Mouse (Mus musculus): ENCODE measurements around the gene Pdxdc1.
A peak's percentile ranks its signal among the peaks of the same experiment; 100 is the strongest.

The Pdxdc1 gene

DNA sequence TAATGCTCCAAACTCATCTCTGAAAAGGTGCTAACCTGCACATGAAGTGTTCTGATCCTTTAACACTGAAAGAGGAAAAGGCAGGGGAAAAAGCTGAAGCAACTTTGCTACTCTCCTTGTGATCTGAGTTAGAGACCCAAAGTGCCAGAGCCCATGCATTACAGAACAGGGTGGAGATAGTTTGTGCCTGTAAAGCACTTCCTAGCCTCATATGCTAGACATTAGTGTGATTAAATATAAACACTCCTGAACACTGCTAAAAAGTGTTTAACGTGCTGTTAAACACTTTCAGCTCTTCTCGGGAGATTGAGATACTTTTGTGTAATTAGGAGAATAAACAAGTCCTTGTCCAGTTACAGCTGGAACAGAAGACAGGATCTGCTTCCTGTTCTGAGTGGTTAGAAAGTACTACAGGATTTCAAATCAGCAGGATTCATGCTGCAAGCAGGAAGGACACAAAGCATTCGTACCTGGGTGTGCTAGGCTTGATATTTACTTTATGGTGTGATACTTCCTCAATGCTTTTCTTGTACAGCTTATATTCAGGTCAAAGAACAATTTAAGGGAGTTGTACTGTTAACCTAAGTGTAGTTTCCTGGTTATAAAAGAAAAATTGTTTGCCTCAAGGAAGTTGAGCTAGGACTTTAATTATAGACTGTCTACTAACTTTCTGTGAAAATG is 19.7 kb downstream of the Pdxdc1 start:
- DNase-seq = no peak

GRCm38 (mm10) chr16:13875483-13875882 is 27.4 kb downstream of the Pdxdc1 start:
- DNase-seq = no peak

DNA sequence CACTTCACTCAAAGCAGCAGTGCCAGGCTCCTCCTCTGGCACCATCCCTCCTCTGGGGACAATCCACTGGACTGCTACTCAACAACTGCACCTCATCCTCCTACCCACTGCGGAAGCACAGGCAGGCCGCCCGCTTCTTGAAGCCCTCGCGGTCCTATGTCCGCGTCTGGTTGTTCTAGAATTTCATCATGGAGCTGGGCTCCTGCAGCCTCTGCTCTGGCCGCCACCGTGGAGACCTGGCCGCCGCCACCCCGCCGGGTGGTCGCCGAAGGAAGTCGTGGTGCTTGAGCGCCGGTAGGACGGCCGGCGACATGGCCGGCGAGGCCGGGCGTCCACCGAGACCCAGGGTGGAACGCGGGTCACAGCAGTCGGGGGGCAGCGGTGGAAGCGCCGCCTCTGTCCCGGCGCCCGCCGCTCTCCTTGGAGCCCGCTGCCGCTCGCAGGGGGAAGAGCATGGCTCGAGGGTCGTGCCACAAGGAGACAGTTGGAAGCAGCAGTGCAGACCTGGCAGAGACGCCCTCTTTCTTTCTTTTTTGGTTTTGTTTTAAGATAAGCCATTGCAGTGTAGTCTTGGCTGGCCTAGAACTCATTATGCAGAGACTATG is 34.9 kb downstream of the Pdxdc1 start:
- DNase-seq = peak; percentile 15 to 22

DNA sequence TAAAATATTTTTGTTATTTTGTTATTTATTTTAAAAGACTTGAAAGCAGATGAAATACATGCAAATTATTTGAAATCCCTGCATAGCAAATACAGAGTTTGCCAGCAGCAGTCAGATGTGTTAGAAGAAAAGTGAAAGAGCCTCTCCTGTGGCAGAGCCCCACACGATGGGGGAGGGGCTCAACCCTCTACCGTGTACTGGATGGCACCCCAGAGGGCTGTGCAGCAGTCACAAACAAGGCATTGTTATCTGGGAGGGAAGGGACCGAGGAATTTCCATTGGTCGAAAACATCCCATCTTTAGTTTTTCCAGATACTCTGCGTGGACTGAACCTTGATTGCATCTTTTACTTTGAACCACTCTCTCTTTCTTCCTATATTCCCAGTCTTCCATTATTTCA is 35.5 kb downstream of the Pdxdc1 start:
- peak; percentile 11 to 26 for DNase-seq

DNA sequence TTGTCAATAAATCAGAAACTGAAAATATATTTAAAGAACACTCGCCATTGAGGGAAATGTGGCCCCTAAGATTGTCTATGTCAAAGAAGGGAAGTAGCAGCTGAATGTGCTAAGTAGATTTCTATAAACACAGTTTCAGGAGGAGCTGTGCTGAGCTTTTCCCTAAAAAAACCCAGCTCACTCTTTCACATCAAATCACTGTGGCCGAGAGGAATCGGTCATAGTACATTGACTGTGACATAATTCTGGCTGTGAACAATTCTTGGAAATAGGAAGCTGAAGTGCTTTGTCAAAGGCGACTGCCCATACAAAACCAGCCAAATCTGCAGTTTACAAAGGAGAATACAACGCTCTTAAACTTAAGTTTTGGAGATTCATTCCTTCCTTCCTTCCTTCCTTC is 36.3 kb downstream of the Pdxdc1 start:
- DNase-seq = no peak

DNA sequence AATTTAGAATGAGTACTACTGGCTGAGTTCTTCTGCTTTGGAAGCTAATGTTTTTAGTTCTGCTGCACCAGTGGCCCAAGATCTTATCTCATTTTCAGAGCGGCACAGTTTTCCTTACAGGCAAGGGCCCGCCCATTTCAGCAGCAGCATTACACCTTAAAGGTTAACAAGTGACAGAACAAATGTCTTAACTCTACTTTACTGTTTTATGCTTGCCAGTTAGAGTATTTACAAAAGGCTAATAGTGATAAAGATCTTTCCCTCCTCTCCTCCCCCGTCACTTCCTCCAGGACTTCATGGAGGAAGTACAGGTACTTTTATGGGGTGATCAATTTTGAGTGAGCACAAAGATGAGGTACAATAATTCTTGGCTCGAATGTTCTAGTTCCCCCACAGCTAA is 36.9 kb downstream of the Pdxdc1 start:
- no peak for DNase-seq

DNA sequence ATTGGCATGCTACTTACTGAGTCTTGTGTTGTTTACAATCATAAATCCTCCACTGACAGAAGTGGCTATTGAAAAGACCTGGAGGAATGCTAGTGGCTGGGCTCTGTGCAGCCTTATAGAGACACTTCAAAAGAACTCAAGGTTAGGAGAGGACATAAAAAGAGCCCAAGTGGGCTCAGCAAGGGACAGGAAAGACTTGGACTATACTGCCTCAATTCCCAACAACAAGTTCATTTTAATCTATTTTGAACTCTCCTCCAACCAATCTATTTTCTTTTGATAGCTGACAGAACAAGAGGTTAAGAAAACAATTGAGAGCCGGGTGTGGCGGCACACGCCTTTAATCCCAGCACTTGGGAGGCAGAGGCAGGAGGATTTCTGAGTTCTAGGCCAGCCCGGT is 49.0 kb downstream of the Pdxdc1 start:
- no peak for DNase-seq

DNA sequence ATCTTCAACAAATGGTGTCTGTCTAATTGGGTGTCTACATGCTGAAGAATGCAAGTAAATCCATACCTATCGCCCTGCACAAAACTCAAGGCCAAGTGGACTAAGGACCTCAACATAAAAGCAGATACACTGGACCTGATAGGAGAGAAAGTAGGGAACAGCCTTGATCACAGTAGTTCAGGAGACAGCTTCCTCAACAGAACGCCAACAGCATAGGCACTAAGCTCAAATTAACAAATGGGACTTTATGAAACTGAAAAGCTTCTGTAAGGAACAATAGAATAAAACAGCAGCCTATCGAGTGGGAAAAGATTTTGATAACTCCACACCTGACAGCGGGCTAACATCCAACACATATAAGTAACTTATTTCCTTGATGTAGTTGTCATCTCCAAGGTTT is 51.5 kb downstream of the Pdxdc1 start:
- DNase-seq = no peak

DNA sequence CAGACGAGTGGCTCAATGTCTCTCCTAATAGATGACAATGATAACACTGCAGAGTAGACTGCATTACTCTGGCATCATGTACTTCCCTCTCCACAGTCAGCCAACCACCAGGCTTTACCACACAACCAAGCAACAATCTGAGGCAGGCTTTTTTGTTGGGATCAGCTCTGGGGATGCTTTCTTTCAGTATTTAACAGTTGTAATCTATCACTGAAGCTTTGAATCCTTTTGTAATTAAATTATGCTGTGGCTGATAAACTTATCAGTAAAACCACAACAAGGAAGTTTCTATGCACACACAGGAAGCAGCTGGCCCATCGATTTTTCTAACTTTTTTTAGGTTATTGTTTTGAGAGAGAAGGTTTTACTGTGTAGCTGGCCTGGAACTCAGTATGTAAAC is 54.6 kb downstream of the Pdxdc1 start:
- no peak for DNase-seq

- no peak for DNase-seq
Measured at GRCm38 (mm10) chr16:13846675-13847074, 56.3 kb downstream of the Pdxdc1 start.

GRCm38 (mm10) chr16:13845031-13845430 is 57.9 kb downstream of the Pdxdc1 start:
- DNase-seq = no peak

- DNase-seq = no peak
Measured at GRCm38 (mm10) chr16:13840956-13841355, 62.0 kb downstream of the Pdxdc1 start.

GRCm38 (mm10) chr16:13840056-13840455 is 62.9 kb downstream of the Pdxdc1 start:
- DNase-seq = no peak

DNA sequence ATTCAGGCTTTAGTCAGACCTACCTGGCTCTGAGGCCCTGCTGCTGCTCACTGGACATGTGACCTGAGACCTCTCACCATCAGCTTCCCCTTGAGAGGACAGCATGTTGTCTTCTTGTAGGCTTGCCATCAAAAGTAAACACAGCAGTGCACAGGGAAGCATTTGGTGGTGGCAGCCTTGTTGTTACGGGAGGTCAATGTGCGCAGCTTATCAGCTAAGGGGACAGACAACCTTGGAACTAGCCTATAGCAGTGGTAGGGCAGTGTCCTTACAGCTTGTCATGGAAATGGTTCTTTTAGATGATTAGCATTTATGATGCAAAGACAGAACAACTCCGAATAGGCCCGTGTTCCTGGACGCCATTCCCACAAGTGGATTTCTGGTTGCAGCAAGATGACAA is 68.5 kb downstream of the Pdxdc1 start:
- no peak for DNase-seq

GRCm38 (mm10) chr16:13831606-13832005 is 71.3 kb downstream of the Pdxdc1 start:
- no peak for DNase-seq

DNA sequence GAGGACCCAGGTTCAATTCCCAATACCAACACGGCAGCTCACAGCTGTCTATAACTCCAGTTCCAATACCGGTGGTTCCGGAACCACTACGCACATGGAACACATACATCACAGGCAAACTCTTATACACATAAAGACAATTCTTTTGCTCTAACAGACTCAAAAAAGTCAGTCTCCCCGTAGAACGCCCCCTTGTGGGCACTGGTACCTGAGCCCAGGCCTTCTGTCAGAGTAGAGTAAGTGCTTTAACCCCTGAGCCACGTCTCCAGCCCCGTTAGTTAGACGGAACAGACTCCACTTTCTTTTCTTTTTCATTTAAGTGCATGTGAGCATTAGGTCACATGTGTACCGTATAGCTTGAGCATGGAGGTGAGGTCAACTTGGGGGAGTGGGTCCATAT is 72.5 kb downstream of the Pdxdc1 start:
- no peak for DNase-seq

DNA sequence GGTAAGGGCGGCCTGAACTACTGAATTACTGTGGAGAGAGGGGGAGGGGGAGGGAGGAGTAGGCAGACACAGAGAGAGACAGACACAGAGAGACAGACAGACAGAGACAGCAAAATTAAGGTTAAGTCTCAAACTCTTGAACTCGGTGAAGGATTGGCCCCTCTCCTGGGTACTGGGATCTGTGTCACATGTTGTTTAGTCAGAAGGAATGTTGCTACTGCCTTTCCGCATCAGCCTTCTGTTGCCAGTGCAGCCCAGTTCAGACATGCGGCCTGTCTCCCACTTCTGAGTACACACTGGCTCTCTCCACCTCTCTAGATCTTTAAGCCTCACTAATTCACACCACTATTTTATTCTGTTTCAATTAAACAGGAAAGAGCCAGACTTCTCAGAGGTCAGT is 76.4 kb downstream of the Pdxdc1 start:
- DNase-seq = no peak

DNA sequence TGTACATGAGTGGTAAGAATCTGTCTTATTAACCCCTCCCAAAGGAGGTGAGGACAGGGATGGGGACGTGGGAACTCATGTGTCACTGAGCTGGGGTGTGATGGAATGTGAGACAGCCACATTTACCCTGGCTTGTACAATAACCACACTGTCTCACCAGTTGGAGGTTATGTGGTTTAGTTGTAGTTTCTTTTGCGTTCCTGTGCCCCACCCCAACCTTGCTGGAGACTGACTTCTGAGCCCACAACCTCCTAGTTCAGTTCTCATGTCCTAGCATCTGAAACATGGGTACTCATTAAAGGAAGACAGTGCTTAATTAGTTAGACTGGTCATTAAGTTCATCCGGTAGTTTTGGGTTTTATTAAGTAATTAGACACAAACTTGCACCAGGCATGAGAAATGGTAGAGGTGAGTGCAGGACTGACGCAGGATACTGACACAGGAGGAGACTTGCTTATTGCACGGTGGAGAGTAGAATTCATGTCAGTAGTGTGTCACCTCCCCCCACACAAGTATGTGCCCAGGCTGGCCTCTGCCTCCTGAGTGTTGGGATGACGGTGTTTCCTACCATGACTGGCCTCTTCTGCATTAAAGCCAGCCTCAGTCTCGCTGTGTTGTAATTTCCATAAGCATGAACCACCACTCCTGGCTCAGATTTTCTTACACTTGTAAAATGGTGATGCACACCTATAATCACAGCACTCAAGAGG is 77.0 kb downstream of the Pdxdc1 start:
- DNase-seq = no peak

DNA sequence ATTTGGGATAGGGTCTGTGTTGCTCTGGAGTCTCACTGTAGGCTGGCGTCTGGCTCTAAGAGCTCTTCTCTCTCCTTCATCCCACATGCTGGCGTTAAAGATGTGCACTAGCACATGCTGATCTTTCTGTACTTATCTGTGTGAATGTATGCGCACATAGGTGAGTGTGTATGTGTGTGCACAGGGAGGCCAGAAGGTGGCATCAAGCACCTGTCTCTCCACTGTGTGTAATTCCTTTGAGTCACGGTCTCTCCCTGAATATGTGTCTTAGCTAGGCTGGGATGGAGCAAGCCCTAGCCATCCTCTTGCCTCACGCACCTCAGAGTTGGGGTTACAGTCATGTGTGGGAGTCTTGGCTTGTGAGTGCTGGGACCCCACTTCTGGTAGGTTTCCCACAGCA is 82.2 kb downstream of the Pdxdc1 start:
- no peak for DNase-seq

DNA sequence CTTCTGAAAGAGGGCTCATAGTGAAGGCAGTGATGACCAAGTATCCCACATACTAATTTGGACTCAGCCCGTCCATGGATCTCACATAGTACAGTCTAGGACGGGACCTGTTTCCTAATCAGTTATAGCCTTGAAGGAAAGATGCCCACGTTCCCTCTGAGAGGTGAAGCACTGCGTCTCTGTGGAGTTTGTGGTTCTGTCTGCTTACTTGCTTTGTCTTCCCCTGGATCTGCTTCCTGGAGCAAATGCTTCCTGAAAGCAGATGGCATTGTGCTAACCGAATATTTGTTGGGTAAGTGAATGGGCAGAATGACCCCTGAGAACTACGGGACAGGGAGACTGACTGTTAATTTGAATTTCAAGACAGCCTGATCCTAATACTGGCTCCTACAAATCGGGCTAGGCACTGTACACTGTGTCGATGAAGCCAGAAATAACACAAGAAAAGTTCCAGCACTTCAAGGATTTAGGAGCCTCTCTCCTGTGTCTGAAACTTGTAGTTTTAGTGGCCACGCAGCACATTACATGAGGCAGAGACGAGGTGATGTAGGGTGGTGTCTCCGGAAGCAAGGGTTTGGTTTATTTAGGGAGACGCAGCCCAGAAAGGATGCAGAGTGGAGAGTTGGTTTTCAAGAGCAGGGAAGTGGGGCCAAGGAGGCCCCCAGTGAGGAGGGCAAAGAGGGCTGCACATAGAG is 83.0 kb downstream of the Pdxdc1 start:
- no peak for DNase-seq

DNA sequence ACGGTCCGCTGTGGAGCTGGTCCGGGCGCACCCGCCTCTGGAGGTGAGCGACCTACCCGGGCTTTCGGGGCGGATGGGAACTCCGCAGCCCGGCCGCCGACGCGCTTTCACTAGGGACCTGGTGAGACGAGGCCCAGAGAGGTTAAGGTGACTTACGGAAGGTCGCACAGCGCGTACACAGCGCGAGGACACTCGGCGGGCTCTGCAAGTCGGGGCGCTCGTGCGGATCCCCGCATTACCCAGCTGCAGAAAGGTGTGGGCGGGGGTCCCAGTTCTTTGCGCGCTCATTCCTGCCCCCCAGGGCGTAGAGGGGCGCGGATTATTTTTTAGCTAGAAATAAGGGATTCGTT is 83.6 kb downstream of the Pdxdc1 start:
- no peak for DNase-seq

DNA sequence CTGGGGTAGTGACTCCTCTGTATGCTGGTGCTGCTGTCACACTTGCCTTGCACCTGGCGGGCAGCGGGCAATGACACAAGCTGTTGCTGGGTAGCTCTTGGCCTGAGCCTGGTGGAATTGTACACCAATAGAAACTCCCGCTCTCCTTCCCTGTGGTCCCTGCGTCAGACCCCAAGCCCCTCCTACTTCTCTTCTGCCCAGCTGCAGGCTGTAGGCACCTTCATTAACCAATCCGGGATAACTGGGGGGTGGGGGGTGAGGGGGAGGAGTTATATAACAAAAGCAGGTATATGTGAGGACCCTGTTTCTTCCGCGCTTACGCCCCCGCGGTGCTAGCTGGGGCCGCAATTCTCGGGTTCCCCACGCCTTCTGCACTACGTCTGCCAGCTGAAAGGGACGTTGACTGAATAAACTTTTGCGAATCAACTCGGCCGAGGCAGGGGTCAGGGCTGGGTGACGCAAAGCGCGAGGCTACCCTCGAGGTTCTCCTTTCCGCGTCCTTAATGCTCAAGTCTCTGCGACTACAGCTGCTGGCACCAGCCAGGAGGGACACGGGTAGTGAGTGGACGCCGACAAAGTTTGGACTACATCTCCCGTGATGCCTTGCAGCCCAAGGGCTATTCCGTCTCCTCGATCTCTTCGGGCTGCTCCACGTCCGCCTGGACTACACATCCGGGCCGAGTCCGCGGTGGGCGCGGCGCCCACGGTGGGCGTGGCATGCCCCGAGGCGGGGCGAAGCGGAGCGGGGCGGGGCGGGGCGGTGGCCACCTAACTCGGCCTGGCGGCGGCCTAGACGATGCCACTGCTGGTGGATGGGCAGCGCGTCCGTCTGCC is 84.2 kb downstream of the Pdxdc1 start, which contains the start of gene Ntan1:
TSS of gene Ntan1 (plus strand) at position 286 of the 834 bp plus-strand sequence.
- peak; percentile 98 to 99 for DNase-seq

GRCm38 (mm10) chr16:13813200-13813599 is 89.7 kb downstream of the Pdxdc1 start:
- no peak for DNase-seq

Data from cerebellum, postnatal 14 days (tissue).